Mouse (Mus musculus) hindbrain, embryonic 14.5 days (tissue): ENCODE results near the gene Wfs1. TPM values are rescaled to one million over a fixed set of nuclear protein-coding genes. Genes with fewer than 3 reads are reported as not detected.

ENCODE experiments used
- ATAC-seq: fragments of 200-750 bp; cut with Nextera tagmentation; 2 replicates; pipeline ENCODE4 v1.8.0; 2017; ENCODE audit warnings: moderate number of reproducible peaks, mild to moderate bottlenecking, moderate TSS enrichment, moderate library complexity; ENCODE audit not compliant: low FRiP score
- DNase-seq: peaks from one replicate; pipeline ENCODE4 v3.0.0-alpha.2; 2015; ENCODE audit warnings: low spot score
- H3K27ac ChIP-seq: fragments of 300-500 bp; sonication (generic); 2 replicates; pipeline ENCODE4 v1.5.1; 2014; ENCODE audit warnings: mild to moderate bottlenecking, moderate library complexity
- H3K27me3 ChIP-seq: fragments of 300-500 bp; sonication (generic); 2 replicates; pipeline ENCODE4 v1.6.1; 2014; ENCODE audit warnings: mild to moderate bottlenecking, low read length, mixed read lengths; ENCODE audit not compliant: control insufficient read depth, insufficient read depth
- H3K36me3 ChIP-seq: fragments of 300-500 bp; sonication (generic); replicated peaks from 2 replicates; pipeline ENCODE4 v1.6.1; 2014; ENCODE audit not compliant: control insufficient read depth, insufficient read depth
- H3K4me1 ChIP-seq: fragments of 300-500 bp; sonication (generic); replicated peaks from 2 replicates; pipeline ENCODE4 v1.6.1; 2014; ENCODE audit warnings: antibody characterized with exemption, low read length, mixed read lengths; ENCODE audit not compliant: control insufficient read depth, insufficient read depth
- H3K4me2 ChIP-seq: fragments of 300-500 bp; sonication (generic); replicated peaks from 2 replicates; pipeline ENCODE4 v1.6.1; 2014; ENCODE audit warnings: mild to moderate bottlenecking, moderate library complexity
- H3K4me3 ChIP-seq: fragments of 300-500 bp; sonication (generic); replicated peaks from 2 replicates; pipeline ENCODE4 v1.5.1; 2014; ENCODE audit warnings: mild to moderate bottlenecking, low read length
- H3K9ac ChIP-seq: fragments of 300-500 bp; sonication (generic); 2 replicates; pipeline ENCODE4 v1.6.1; 2014
- H3K9me3 ChIP-seq: fragments of 300-500 bp; sonication (generic); 2 replicates; pipeline ENCODE4 v1.6.1; 2016; ENCODE audit warnings: low read length; ENCODE audit not compliant: control insufficient read depth
- WGBS: fragments of 180-500 bp; shearing (Covaris S2); extraction: QIAGEN DNeasy Blood & Tissue Kit; methylation state at CpG from one replicate; pipeline ENCODE4 v1.1.7; 2014; 5-methylcytosine and 5-hydroxymethylcytosine counted together
- polyA plus RNA-seq: library from polyadenylated mRNA; unstranded; fragments of >200 nt; fragmentation: Nextera tagmentation; extraction: Ambion mirVana; gene quantifications from 2 replicates; pipeline ENCODE4 v1.2.1, GENCODE M21; 2014

Wfs1 gene
- polyA plus RNA-seq, 1 experiment from 2014 or later = 6.8 TPM

DNA sequence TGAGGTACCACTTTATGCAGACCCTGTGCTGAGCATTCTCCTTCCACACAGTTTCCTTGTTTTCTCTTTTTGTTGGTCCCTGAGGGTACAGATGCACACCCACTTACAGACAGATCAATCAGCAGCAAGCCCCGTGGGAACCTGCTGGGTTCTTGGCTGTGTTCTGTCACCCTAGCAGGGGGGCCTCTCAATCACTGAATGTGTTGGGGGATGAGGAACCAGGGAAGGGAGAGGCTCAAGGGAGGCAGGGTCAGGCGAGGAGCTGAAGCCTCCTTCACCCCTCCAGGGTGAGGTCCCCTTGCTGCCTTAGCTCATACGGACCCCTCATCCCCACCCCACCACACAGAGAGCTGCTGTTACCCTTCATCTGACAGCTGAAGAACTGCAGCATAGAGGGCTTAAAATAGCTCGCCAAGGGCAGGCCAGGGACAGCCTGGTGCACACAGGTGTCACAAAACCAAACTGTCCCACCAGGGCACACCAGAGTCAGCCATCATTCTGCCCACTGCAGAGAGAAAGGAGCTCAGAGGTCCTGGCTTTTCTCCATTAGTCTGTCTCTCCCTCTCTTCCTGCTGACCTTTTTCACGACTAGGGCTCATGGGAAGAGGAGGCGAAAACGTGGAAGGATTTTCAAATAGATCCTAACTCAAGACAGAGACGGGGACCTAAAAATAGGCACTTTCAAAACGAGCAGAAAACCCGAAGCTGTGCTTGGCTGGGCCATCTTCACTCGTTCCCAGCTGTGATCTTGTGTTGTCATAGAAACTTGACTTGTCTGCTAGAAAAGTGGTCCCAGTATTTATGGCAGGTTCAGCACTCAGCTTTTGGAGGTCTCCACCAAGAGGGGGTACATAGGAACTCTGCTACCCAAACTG is 64.9 kb downstream of the Wfs1 start:
- Histone ChIP-seq H3K36me3 (peaks cover 9% of the 10 kb centered on the region), H3K27me3 (no peaks in the 10 kb centered on the region), H3K9ac (no peak overlapping the region), H3K4me1 (peaks cover 13% of the 10 kb centered on the region), H3K27ac (no peak overlapping the region; the same call in 1 of the 2 replicates), H3K4me3 (no peak overlapping the region), H3K4me2 (no peak overlapping the region), H3K9me3 (no peaks in the 10 kb centered on the region)
- ATAC-seq (no peak), DNase-seq (no peak)
- 49% methylated on average over 11 of the region's 11 CpGs for WGBS

DNA sequence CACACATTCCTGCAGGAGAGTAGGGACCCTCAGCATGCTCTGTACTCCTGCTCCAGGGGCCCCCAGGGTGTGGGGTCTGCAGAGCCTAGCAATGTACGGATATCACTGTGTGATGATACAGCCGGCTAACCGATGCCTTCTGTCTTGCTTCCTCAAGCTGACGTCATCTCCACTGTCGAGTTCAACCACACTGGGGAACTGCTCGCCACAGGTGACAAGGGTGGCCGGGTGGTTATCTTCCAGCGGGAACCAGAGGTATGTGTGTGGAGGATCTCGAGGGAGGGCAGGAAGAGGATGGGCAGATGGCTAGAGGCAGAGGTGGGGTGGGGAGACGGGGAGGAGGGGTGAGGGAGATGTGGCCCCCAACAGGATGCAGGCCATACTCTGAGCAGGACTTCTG is 66.2 kb downstream of the Wfs1 start:
- Histone ChIP-seq H3K4me3 (no peak overlapping the region), H3K27ac (no peak overlapping the region), H3K9me3 (no peaks in the 10 kb centered on the region), H3K27me3 (no peaks in the 10 kb centered on the region), H3K36me3 (peaks cover 2% of the 10 kb centered on the region; the same call in 1 of the 2 replicates), H3K9ac (no peak overlapping the region), H3K4me2 (no peak overlapping the region), H3K4me1 (peaks cover 22% of the 10 kb centered on the region)
- ATAC-seq (no peak), DNase-seq (no peak)
- 84% methylated on average over 10 of the region's 10 CpGs for WGBS

DNA sequence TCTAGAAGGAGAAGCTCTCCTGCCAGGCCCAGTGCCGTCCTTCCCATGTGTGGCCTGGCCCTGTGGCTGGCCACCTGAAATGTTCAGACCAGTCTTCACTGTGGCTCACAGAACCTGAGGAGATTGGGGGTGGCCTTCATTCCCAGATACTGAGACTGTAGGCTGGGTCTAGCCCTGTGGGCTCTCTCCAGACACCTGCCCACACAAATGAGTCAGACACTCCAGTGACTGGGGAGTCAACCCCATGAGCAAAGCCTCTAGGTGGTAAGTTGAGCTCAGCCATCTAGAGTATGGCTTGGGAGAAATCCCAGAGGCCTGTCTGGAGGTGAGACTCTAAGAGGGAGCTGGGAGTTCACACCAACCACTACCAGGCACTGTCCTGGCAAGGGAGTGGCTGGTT is 67.1 kb downstream of the Wfs1 start:
- Histone ChIP-seq H3K36me3 (no peaks in the 10 kb centered on the region), H3K9ac (no peak overlapping the region), H3K27me3 (no peaks in the 10 kb centered on the region), H3K4me1 (peaks cover 22% of the 10 kb centered on the region), H3K27ac (no peak overlapping the region), H3K4me3 (no peak overlapping the region), H3K4me2 (no peak overlapping the region), H3K9me3 (no peaks in the 10 kb centered on the region)
- no peak for DNase-seq
- WGBS = 76% methylated on average over 1 of the region's 1 CpGs
- no peak for ATAC-seq

DNA sequence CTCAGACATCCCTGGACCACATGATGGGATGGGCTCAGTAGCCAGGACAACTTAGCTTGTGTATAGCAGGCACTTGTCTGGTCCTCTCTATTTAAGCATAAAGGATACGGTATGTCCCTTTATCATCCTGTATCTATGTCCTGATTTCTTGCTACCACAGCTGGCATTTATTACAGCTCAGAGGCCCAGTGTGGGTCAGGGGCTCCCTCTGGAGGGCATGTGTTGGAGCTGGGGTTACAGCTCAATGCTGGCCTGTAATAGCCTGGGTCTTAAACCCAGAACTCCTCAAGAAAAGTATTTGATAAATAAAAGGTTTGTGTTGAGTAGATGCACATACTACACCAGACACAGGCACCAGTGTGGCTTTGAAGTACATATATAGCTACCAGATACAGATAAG is 68.9 kb downstream of the Wfs1 start:
- Histone ChIP-seq H3K4me3 (no peak overlapping the region), H3K27ac (no peak overlapping the region), H3K36me3 (no peaks in the 10 kb centered on the region), H3K4me2 (no peak overlapping the region), H3K27me3 (no peaks in the 10 kb centered on the region), H3K9me3 (no peaks in the 10 kb centered on the region), H3K9ac (no peak overlapping the region), H3K4me1 (peaks cover 22% of the 10 kb centered on the region)
- WGBS = 32% methylated on average over 1 of the region's 1 CpGs
- ATAC-seq (no peak; the same call in 1 of the 2 replicates), DNase-seq (peak; percentile 42)

DNA sequence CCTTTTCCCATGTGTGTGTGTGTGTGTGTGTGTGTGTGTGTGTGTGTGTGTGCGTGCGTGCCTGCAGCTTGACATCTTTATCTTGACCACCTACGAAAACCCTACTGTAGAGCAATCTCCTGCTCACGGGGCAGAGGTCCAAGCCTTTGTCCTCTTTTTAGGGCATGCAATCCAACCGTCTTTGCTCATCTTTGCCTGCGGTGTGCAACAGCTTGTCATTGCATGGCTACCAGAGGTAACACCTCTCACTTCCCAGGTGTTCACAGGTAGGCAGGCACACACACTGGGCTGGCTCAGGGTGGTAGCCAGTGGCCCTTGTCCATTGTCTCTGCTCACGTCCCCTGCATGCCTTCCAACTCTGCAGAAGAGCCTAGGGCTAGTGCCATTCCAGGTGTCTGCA is 71.0 kb downstream of the Wfs1 start:
- Histone ChIP-seq H3K27ac (no peak overlapping the region), H3K27me3 (no peaks in the 10 kb centered on the region), H3K4me1 (peaks cover 16% of the 10 kb centered on the region), H3K9ac (no peak overlapping the region), H3K9me3 (no peaks in the 10 kb centered on the region), H3K4me2 (no peak overlapping the region), H3K36me3 (no peaks in the 10 kb centered on the region), H3K4me3 (no peak overlapping the region)
- ATAC-seq = no peak
- no peak for DNase-seq
- 79% methylated on average over 7 of the region's 7 CpGs for WGBS

DNA sequence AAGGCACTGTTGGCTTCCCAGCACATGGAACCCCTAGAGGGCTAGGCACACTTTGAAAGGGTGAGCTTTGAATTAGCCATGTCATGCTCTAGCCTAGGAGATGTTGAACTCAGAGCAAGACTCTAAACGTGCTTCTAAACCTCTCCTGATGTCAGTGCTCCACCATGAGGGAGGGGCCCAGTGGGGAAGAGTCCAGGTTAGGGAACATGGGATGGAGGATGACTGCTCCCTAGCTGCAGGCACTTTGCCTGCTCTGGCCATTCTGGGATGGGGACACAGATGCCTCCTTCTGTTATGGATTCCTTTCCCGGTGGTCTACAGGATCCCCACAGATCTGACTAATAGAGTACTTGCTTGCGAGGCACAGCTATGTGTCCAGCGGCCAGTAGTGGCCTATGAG is 71.8 kb downstream of the Wfs1 start:
- Histone ChIP-seq H3K9ac (no peak overlapping the region), H3K4me2 (no peak overlapping the region), H3K9me3 (no peaks in the 10 kb centered on the region), H3K36me3 (no peaks in the 10 kb centered on the region), H3K4me3 (no peak overlapping the region), H3K27me3 (no peaks in the 10 kb centered on the region), H3K4me1 (peaks cover 20% of the 10 kb centered on the region), H3K27ac (no peak overlapping the region)
- ATAC-seq (no peak), DNase-seq (no peak)
- WGBS = 79% methylated on average over 4 of the region's 4 CpGs

DNA sequence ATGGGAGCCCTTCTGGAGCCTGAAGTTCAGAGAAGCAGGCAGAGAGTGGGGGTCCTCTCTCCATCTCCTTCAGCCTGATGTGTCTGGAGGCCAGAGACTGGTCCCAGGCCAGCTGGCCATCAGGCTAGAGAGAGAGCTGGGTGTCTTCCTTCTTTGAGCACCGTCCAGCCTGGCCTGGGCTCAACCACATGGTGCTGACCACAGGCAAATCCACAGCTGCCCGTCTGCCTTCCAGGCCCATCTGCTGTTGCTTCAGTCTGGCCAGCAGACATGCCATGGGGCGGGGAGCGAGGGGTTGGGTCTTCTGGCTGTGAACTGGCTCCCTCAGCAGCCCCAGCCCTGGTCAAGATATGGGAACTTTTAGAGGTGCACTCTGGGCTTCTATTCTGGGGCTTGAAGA is 72.4 kb downstream of the Wfs1 start:
- Histone ChIP-seq H3K4me3 (no peak overlapping the region), H3K27ac (no peak overlapping the region), H3K4me1 (peaks cover 23% of the 10 kb centered on the region), H3K9me3 (no peaks in the 10 kb centered on the region), H3K36me3 (no peaks in the 10 kb centered on the region), H3K9ac (no peak overlapping the region), H3K4me2 (no peak overlapping the region), H3K27me3 (no peaks in the 10 kb centered on the region)
- ATAC-seq (no peak), DNase-seq (no peak)
- WGBS = 86% methylated on average over 4 of the region's 4 CpGs

Other genes with a start within 250 kb of the Wfs1 start
- 26.0 and 26.1 TPM in 2 replicates for gene Bloc1s4, start 240.6 kb downstream of the Wfs1 start, polyA plus RNA-seq
- gene Mrfap1, start 192.4 kb downstream of the Wfs1 start, polyA plus RNA-seq = 360 and 387 TPM in 2 replicates
- 13.0 and 13.9 TPM in 2 replicates for gene Man2b2, start 158.6 kb downstream of the Wfs1 start, polyA plus RNA-seq
- 63.6 and 78.4 TPM in 2 replicates for gene Ppp2r2c, start 120.7 kb downstream of the Wfs1 start, polyA plus RNA-seq
- gene Gm1043, start 96.2 kb upstream of the Wfs1 start, polyA plus RNA-seq = 1.7 and 2.0 TPM in 2 replicates